Mouse (Mus musculus): ENCODE measurements around the gene Ptprf. TPM values are rescaled to one million over a fixed set of nuclear protein-coding genes. Genes with fewer than 3 reads are reported as not detected.

Gene Ptprf
- polyA plus RNA-seq, 1 experiment from 2014 or later, result 65.1 TPM

DNA sequence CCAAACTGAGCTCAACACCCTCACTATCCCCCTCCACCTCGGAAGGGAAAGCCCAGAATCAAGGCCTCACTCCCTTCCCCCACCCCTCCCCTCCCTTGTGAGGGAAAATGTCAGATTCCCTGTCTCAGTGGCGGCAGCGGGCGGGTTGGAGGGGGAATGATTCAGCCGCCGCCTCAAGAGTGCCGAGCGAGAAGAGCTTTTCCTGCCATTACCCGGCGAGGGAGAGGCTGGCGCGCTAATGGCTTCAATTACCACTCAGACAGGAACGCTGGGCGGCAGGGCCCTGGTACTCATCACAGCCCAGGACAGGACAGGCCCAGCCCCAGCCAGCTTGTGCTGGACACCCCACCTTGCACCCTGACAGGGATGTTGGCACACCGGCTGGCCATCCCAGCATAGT is 25.6 kb downstream of the Ptprf start:
- H3K27me3 ChIP-seq (replicated peaks; ENCODE audit: insufficient read depth, low read length), result no peaks in the 10 kb centered on the region
- no peak overlapping the region for H3K4me3 ChIP-seq (ENCODE audit: low read depth, low read length)
- H3K9ac ChIP-seq (replicated peaks; ENCODE audit: low read depth), result no peak overlapping the region
- DNase-seq (ENCODE audit: low spot score), result peak; percentile 67
- H3K4me1 ChIP-seq (ENCODE audit: insufficient read depth, low read depth, low read length), result peaks cover 15% of the 10 kb centered on the region
- TF ChIP-seq CTCF (IDR thresholded peaks at IDR 0.05) (peak; percentile 5; the same call in 1 of the 2 replicates), EP300 (IDR thresholded peaks at IDR 0.05) (peak; percentile 47; the same call in 1 of the 2 replicates)
- WGBS, result 39% methylated on average over 15 of the region's 15 CpGs
- peak; percentile 42 for ATAC-seq
- H3K27ac ChIP-seq (ENCODE audit: low read length), result peak overlapping the region; percentile 80
- H3K9me3 ChIP-seq (ENCODE audit: low read length), result no peaks in the 10 kb centered on the region
- H3K4me2 ChIP-seq (replicated peaks; ENCODE audit: low read depth, low read length), result no peak overlapping the region
- H3K36me3 ChIP-seq (ENCODE audit: insufficient read depth, low read length), result no peaks in the 10 kb centered on the region

DNA sequence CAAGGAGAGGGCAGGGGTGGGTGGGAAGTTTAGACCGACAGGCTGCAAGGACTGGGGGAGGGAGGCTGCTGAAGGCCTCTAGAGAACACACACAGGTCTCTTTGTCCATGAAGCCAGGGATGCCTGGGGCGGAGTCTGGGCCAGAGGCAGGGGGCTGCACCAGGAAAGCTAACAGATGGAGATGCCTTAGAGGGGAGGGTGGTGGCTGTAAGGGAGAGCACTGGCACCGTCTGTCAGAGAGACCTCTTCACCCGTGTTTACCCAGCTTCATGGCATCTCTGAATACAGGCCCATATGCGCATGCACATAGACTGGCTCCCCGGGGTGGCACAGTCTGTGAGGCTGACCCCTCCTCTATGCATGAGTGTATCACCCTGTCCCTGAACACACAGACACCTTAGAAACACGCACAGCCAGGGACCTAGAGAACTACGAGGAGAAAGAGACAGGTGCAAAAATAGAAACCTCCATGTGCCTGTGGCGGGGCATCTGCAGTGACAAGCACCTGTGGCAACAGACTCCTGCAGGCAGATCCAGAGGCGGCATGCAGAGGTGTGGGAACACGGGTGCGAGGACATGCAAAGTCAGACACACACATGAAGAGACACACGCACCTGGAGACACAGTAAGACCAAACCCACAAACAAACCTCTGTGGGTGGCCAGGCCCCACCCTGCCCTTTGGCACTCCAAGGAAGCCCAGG is 29.3 kb downstream of the Ptprf start:
- ATAC-seq, result no peak
- H3K27ac ChIP-seq (ENCODE audit: low read length), result peak overlapping the region; percentile 52; the same call in 1 of the 2 replicates
- 0 out of 2 replicates have a peak, but pooled peaks cover 3% of the 10 kb centered on the region for H3K36me3 ChIP-seq (ENCODE audit: insufficient read depth, low read length)

GRCm38 (mm10) chr4:118261291-118261690 is 29.9 kb downstream of the Ptprf start:
- Histone ChIP-seq H3K36me3 (ENCODE audit: insufficient read depth, low read length) (0 out of 2 replicates have a peak, but pooled peaks cover 3% of the 10 kb centered on the region), H3K9me3 (ENCODE audit: low read length) (no peaks in the 10 kb centered on the region), H3K4me2 (replicated peaks; ENCODE audit: low read depth, low read length) (peak overlapping the region; percentile 70), H3K4me3 (ENCODE audit: low read depth, low read length) (peak overlapping the region; percentile 39), H3K27ac (ENCODE audit: low read length) (peak overlapping the region; percentile 69), H3K9ac (replicated peaks; ENCODE audit: low read depth) (no peak overlapping the region), H3K4me1 (ENCODE audit: insufficient read depth, low read depth, low read length) (peaks cover 5% of the 10 kb centered on the region; the same call in 1 of the 2 replicates), H3K27me3 (replicated peaks; ENCODE audit: insufficient read depth, low read length) (no peaks in the 10 kb centered on the region)
- 16% methylated on average over 5 of the region's 5 CpGs for WGBS
- DNase-seq (ENCODE audit: low spot score) (no peak), ATAC-seq (no peak)
- TF ChIP-seq EP300 (IDR thresholded peaks at IDR 0.05), result no peak
- no peak for TF ChIP-seq CTCF (IDR thresholded peaks at IDR 0.05)

More for the DNA sequence above, 29.3 kb downstream of the Ptprf start:
- TF ChIP-seq CTCF (IDR thresholded peaks at IDR 0.05), result no peak
- no peak for TF ChIP-seq EP300 (IDR thresholded peaks at IDR 0.05)
- Histone ChIP-seq H3K4me2 (replicated peaks; ENCODE audit: low read depth, low read length) (no peak overlapping the region), H3K9ac (replicated peaks; ENCODE audit: low read depth) (no peak overlapping the region), H3K4me3 (ENCODE audit: low read depth, low read length) (no peak overlapping the region), H3K9me3 (ENCODE audit: low read length) (no peaks in the 10 kb centered on the region), H3K4me1 (ENCODE audit: insufficient read depth, low read depth, low read length) (peaks cover 5% of the 10 kb centered on the region; the same call in 1 of the 2 replicates), H3K27me3 (replicated peaks; ENCODE audit: insufficient read depth, low read length) (no peaks in the 10 kb centered on the region)
- DNase-seq (ENCODE audit: low spot score), result no peak
- 52% methylated on average over 13 of the region's 13 CpGs for WGBS

GRCm38 (mm10) chr4:118260551-118261267 is 30.5 kb downstream of the Ptprf start:
- Histone ChIP-seq H3K4me2 (replicated peaks; ENCODE audit: low read depth, low read length) (peak overlapping the region; percentile 70), H3K4me3 (ENCODE audit: low read depth, low read length) (peak overlapping the region; percentile 39), H3K27me3 (replicated peaks; ENCODE audit: insufficient read depth, low read length) (no peaks in the 10 kb centered on the region), H3K27ac (ENCODE audit: low read length) (peak overlapping the region; percentile 69), H3K9me3 (ENCODE audit: low read length) (no peaks in the 10 kb centered on the region), H3K36me3 (ENCODE audit: insufficient read depth, low read length) (0 out of 2 replicates have a peak, but pooled peaks cover 3% of the 10 kb centered on the region), H3K9ac (replicated peaks; ENCODE audit: low read depth) (no peak overlapping the region), H3K4me1 (ENCODE audit: insufficient read depth, low read depth, low read length) (peaks cover 5% of the 10 kb centered on the region; the same call in 1 of the 2 replicates)
- TF ChIP-seq EP300 (IDR thresholded peaks at IDR 0.05) (no peak), CTCF (IDR thresholded peaks at IDR 0.05) (no peak)
- peak; percentile 81 for DNase-seq (ENCODE audit: low spot score)
- under 1% methylated on average over 35 of the region's 39 CpGs for WGBS
- peak; percentile 76 for ATAC-seq

DNA sequence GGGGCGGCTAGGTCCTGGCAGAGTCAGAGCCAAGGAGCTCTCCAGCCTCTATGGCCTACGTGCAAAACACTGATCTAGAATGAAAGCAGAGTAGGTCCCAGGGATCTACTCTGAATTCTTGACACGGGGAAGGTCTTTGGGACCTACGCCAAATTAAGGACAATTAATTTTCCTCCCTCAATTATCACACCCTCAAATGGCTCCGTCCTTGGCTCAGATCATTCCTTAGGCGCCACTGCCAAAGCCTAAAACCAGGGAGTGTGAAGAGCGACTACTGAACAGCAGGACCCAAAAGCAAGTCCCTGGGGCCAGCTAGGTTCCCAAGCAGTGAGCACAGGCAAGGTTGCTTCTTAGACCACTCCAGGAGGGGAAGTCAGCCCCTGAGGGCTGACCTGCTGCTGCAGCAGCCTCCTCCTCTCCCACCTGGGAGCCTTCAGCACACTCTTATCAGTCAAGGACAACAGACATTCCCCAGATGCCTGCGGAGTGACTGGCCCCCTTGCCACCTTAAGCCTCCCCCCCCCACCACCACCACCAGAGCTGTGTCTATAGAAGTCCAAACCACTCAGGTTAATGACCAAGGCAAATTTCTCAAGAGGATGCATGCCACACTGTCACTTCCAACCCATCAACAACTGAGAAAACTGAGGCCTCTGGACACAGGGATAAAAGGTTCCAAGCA is 31.3 kb downstream of the Ptprf start:
- no peaks in the 10 kb centered on the region for H3K9me3 ChIP-seq (ENCODE audit: low read length)
- ATAC-seq, result peak; percentile 84
- H3K36me3 ChIP-seq (ENCODE audit: insufficient read depth, low read length), result 0 out of 2 replicates have a peak, but pooled peaks cover 3% of the 10 kb centered on the region
- H3K4me1 ChIP-seq (ENCODE audit: insufficient read depth, low read depth, low read length), result peaks cover 5% of the 10 kb centered on the region; the same call in 1 of the 2 replicates
- H3K4me3 ChIP-seq (ENCODE audit: low read depth, low read length), result no peak overlapping the region
- peak overlapping the region; percentile 69; the same call in 1 of the 2 replicates for H3K27ac ChIP-seq (ENCODE audit: low read length)
- DNase-seq (ENCODE audit: low spot score), result peak; percentile 70
- TF ChIP-seq CTCF (IDR thresholded peaks at IDR 0.05), result no peak
- TF ChIP-seq EP300 (IDR thresholded peaks at IDR 0.05), result peak; percentile 81
- H3K9ac ChIP-seq (replicated peaks; ENCODE audit: low read depth), result no peak overlapping the region
- no peaks in the 10 kb centered on the region for H3K27me3 ChIP-seq (replicated peaks; ENCODE audit: insufficient read depth, low read length)
- no peak overlapping the region for H3K4me2 ChIP-seq (replicated peaks; ENCODE audit: low read depth, low read length)
- 52% methylated on average over 8 of the region's 8 CpGs for WGBS

All from lung, postnatal 0 days (tissue).